Mouse (Mus musculus): Measurements from ENCODE around the gene 2510009E07Rik. TPM values are rescaled to one million over a fixed set of nuclear protein-coding genes. Genes with fewer than 3 reads are reported as not detected.

The 2510009E07Rik gene
- total RNA-seq, 2 experiments from 2014 or later = 1.7 TPM; not detected in 1

Other genes starting within 250 kb of the 2510009E07Rik start
- 0.72 and 2.9 TPM in 2 replicates for gene Ehhadh, start 93.1 kb upstream of the 2510009E07Rik start, total RNA-seq (2015; ENCODE audit: low replicate concordance)
- 0.64 and 0.98 TPM in 2 replicates for gene Ehhadh, start 93.1 kb upstream of the 2510009E07Rik start, total RNA-seq (2017; ENCODE audit: low replicate concordance)
- gene Map3k13, start 99.7 kb upstream of the 2510009E07Rik start, total RNA-seq (2015; ENCODE audit: low replicate concordance) = not detected in 2 replicates
- gene Map3k13, start 99.7 kb upstream of the 2510009E07Rik start, total RNA-seq (2017; ENCODE audit: low replicate concordance) = 0.39 and 0.53 TPM in 2 replicates